Mouse (Mus musculus) ES-E14 (cell line): ENCODE results near the gene Kat7.

ENCODE experiments used
- CHD2 ChIP-seq: IDR thresholded peaks from 2 replicates; pipeline ENCODE4 v1.6.1; 2014; ENCODE audit warnings: mild to moderate bottlenecking, low read depth, low read length, inconsistent platforms
- HCFC1 ChIP-seq: IDR thresholded peaks from 2 replicates; pipeline ENCODE4 v1.6.1; 2012; ENCODE audit warnings: low read length, inconsistent platforms, borderline replicate concordance; ENCODE audit not compliant: insufficient read depth
- MAFK ChIP-seq: IDR thresholded peaks from 2 replicates; pipeline ENCODE4 v1.6.1; 2014; ENCODE audit warnings: mild to moderate bottlenecking, low read depth, low read length, inconsistent platforms; ENCODE audit not compliant: insufficient read depth
- ZC3H11A ChIP-seq: IDR thresholded peaks from 2 replicates; pipeline ENCODE4 v1.6.1; 2012; ENCODE audit warnings: low read depth, mild to moderate bottlenecking, inconsistent platforms, low read length, borderline replicate concordance
- ZNF384 ChIP-seq: IDR thresholded peaks from 2 replicates; pipeline ENCODE4 v1.6.1; 2012; ENCODE audit warnings: low read depth, low read length, inconsistent platforms

DNA sequence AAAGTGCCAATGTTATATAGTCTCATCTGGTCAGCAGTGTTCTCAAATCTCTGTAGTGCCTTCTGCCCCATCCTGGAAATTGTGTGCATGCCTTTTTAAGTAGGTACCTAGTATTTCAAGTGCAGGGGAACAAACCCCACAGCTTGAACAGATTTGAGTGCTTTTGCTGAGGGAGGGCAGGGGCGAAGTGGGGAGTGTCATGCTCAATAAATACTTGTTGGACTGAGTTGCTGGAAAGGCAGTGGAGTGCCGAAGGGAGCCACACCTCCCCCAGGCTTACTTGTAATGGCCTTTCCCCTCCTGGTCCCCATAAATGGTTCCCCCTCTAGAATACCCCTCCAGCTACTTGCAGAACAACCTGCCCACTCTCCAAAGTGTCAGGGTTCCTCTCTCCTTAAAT lies 34.1 kb upstream of the Kat7 start:
- TF ChIP-seq CHD2: no peak
- TF ChIP-seq HCFC1: no peak
- no peak for TF ChIP-seq MAFK
- no peak for TF ChIP-seq ZC3H11A
- TF ChIP-seq ZNF384: no peak
